Mouse (Mus musculus): Measurements from ENCODE around the gene Magi1. TPM values are rescaled to one million over a fixed set of nuclear protein-coding genes. Genes with fewer than 3 reads are reported as not detected.

Gene Magi1
- polyA plus RNA-seq, 1 experiment from 2014 or later, result 6.2 TPM

- H3K36me3 ChIP-seq (ENCODE audit: insufficient read depth, low read length), result no peaks in the 10 kb centered on the region
- DNase-seq (ENCODE audit: low spot score) (no peak), ATAC-seq (replicated peaks; ENCODE audit: low FRiP score, low read depth) (no peak)
- no peaks in the 10 kb centered on the region for H3K9me3 ChIP-seq (replicated peaks; ENCODE audit: low read length)
- no peaks in the 10 kb centered on the region for H3K27me3 ChIP-seq (ENCODE audit: insufficient read depth, low read length)
- peaks cover 5% of the 10 kb centered on the region; the same call in 1 of the 2 replicates for H3K4me1 ChIP-seq (replicated peaks; ENCODE audit: insufficient read depth, low read length)
- no peak overlapping the region for H3K4me2 ChIP-seq (ENCODE audit: low read length)
- H3K4me3 ChIP-seq (replicated peaks; ENCODE audit: low read depth, low read length), result no peak overlapping the region
- WGBS, result 65% methylated on average over 2 of the region's 2 CpGs
- H3K27ac ChIP-seq, result no peak overlapping the region
- TF ChIP-seq CTCF (IDR thresholded peaks at IDR 0.05; ENCODE audit: low read depth), result no peak
- no peak overlapping the region for H3K9ac ChIP-seq (ENCODE audit: low read depth, low read length)
These were observed 133.9 kb downstream of the Magi1 start for GRCm38 (mm10) chr6:94149800-94150199.

GRCm38 (mm10) chr6:94146206-94146493 is 137.6 kb downstream of the Magi1 start:
- Histone ChIP-seq H3K27ac (no peak overlapping the region), H3K36me3 (ENCODE audit: insufficient read depth, low read length) (no peaks in the 10 kb centered on the region), H3K4me1 (replicated peaks; ENCODE audit: insufficient read depth, low read length) (peaks cover 5% of the 10 kb centered on the region; the same call in 1 of the 2 replicates), H3K4me3 (replicated peaks; ENCODE audit: low read depth, low read length) (no peak overlapping the region), H3K9me3 (replicated peaks; ENCODE audit: low read length) (no peaks in the 10 kb centered on the region), H3K27me3 (ENCODE audit: insufficient read depth, low read length) (no peaks in the 10 kb centered on the region), H3K9ac (ENCODE audit: low read depth, low read length) (no peak overlapping the region), H3K4me2 (ENCODE audit: low read length) (no peak overlapping the region)
- WGBS, result 50% methylated on average over 1 of the region's 1 CpGs
- TF ChIP-seq CTCF (IDR thresholded peaks at IDR 0.05; ENCODE audit: low read depth), result no peak
- ATAC-seq (replicated peaks; ENCODE audit: low FRiP score, low read depth) (no peak), DNase-seq (ENCODE audit: low spot score) (no peak)

GRCm38 (mm10) chr6:94145430-94146205 is 138.1 kb downstream of the Magi1 start:
- WGBS, result 71% methylated on average over 8 of the region's 8 CpGs
- Histone ChIP-seq H3K4me1 (replicated peaks; ENCODE audit: insufficient read depth, low read length) (peaks cover 5% of the 10 kb centered on the region; the same call in 1 of the 2 replicates), H3K9me3 (replicated peaks; ENCODE audit: low read length) (no peaks in the 10 kb centered on the region), H3K4me3 (replicated peaks; ENCODE audit: low read depth, low read length) (no peak overlapping the region), H3K36me3 (ENCODE audit: insufficient read depth, low read length) (no peaks in the 10 kb centered on the region), H3K27ac (no peak overlapping the region), H3K27me3 (ENCODE audit: insufficient read depth, low read length) (no peaks in the 10 kb centered on the region), H3K9ac (ENCODE audit: low read depth, low read length) (no peak overlapping the region), H3K4me2 (ENCODE audit: low read length) (no peak overlapping the region)
- DNase-seq (ENCODE audit: low spot score), result peak; percentile 62
- ATAC-seq (replicated peaks; ENCODE audit: low FRiP score, low read depth), result no peak
- TF ChIP-seq CTCF (IDR thresholded peaks at IDR 0.05; ENCODE audit: low read depth), result no peak

- no peak overlapping the region for H3K4me3 ChIP-seq (replicated peaks; ENCODE audit: low read depth, low read length)
- ATAC-seq (replicated peaks; ENCODE audit: low FRiP score, low read depth) (no peak), DNase-seq (ENCODE audit: low spot score) (no peak)
- no peak for TF ChIP-seq CTCF (IDR thresholded peaks at IDR 0.05; ENCODE audit: low read depth)
- H3K27ac ChIP-seq, result no peak overlapping the region
- no peaks in the 10 kb centered on the region for H3K27me3 ChIP-seq (ENCODE audit: insufficient read depth, low read length)
- 93% methylated on average over 2 of the region's 2 CpGs for WGBS
- H3K9me3 ChIP-seq (replicated peaks; ENCODE audit: low read length), result no peaks in the 10 kb centered on the region
- H3K36me3 ChIP-seq (ENCODE audit: insufficient read depth, low read length), result no peaks in the 10 kb centered on the region
- no peak overlapping the region for H3K9ac ChIP-seq (ENCODE audit: low read depth, low read length)
- H3K4me2 ChIP-seq (ENCODE audit: low read length), result no peak overlapping the region
- H3K4me1 ChIP-seq (replicated peaks; ENCODE audit: insufficient read depth, low read length), result no peaks in the 10 kb centered on the region
These were observed 141.2 kb downstream of the Magi1 start for GRCm38 (mm10) chr6:94142493-94142892.

GRCm38 (mm10) chr6:94141496-94141895 is 142.2 kb downstream of the Magi1 start:
- no peak overlapping the region for H3K4me2 ChIP-seq (ENCODE audit: low read length)
- no peak for ATAC-seq (replicated peaks; ENCODE audit: low FRiP score, low read depth)
- 27% methylated on average over 2 of the region's 2 CpGs for WGBS
- H3K36me3 ChIP-seq (ENCODE audit: insufficient read depth, low read length), result no peaks in the 10 kb centered on the region
- no peaks in the 10 kb centered on the region for H3K27me3 ChIP-seq (ENCODE audit: insufficient read depth, low read length)
- no peak for TF ChIP-seq CTCF (IDR thresholded peaks at IDR 0.05; ENCODE audit: low read depth)
- no peak for DNase-seq (ENCODE audit: low spot score)
- H3K4me3 ChIP-seq (replicated peaks; ENCODE audit: low read depth, low read length), result no peak overlapping the region
- no peaks in the 10 kb centered on the region for H3K4me1 ChIP-seq (replicated peaks; ENCODE audit: insufficient read depth, low read length)
- H3K9me3 ChIP-seq (replicated peaks; ENCODE audit: low read length), result no peaks in the 10 kb centered on the region
- H3K27ac ChIP-seq, result no peak overlapping the region
- H3K9ac ChIP-seq (ENCODE audit: low read depth, low read length), result no peak overlapping the region

- no peak overlapping the region for H3K4me3 ChIP-seq (replicated peaks; ENCODE audit: low read depth, low read length)
- ATAC-seq (replicated peaks; ENCODE audit: low FRiP score, low read depth) (no peak), DNase-seq (ENCODE audit: low spot score) (peak; percentile 67)
- H3K27ac ChIP-seq, result no peak overlapping the region
- no peak overlapping the region for H3K9ac ChIP-seq (ENCODE audit: low read depth, low read length)
- WGBS, result 81% methylated on average over 3 of the region's 3 CpGs
- H3K4me2 ChIP-seq (ENCODE audit: low read length), result no peak overlapping the region
- H3K9me3 ChIP-seq (replicated peaks; ENCODE audit: low read length), result no peaks in the 10 kb centered on the region
- peak; percentile 72 for TF ChIP-seq CTCF (IDR thresholded peaks at IDR 0.05; ENCODE audit: low read depth)
- no peaks in the 10 kb centered on the region for H3K27me3 ChIP-seq (ENCODE audit: insufficient read depth, low read length)
- H3K36me3 ChIP-seq (ENCODE audit: insufficient read depth, low read length), result no peaks in the 10 kb centered on the region
- no peaks in the 10 kb centered on the region for H3K4me1 ChIP-seq (replicated peaks; ENCODE audit: insufficient read depth, low read length)
These were observed 143.7 kb downstream of the Magi1 start for GRCm38 (mm10) chr6:94139952-94140414.

Measured in kidney, postnatal 0 days (tissue).